Comparison of ENCODE assay signal across 8 mouse cellular contexts in genomic region chr2:168469032-168469431, GRCm38 (mm10).
A peak's percentile ranks its signal among the peaks of the same experiment; 100 is the strongest.
DNase-seq lines count a peak whose midpoint lies in the region; ATAC-seq and TF ChIP-seq lines count a peak whose summit lies in the region.

No protein-coding gene starts in this region.

- H3K4me3 ChIP-seq in midbrain, embryonic 11.5 days (ENCODE audit: low read depth, low read length), result no peak overlapping the region
- H3K4me3 ChIP-seq in midbrain, embryonic 16.5 days (ENCODE audit: low read depth, low read length), result no peak overlapping the region
- H3K4me3 ChIP-seq in lung, adult 2 months (replicated peaks; ENCODE audit: extremely low read depth, low read depth, low read length), result no peak overlapping the region

- 10% methylated on average over 4 of the region's 4 CpGs for WGBS in midbrain, embryonic 11.5 days
- 13% methylated on average over 4 of the region's 4 CpGs for WGBS in midbrain, embryonic 16.5 days
- WGBS in lung, adult 2 months, result 14% methylated on average over 4 of the region's 4 CpGs

- no peak overlapping the region for H3K9ac ChIP-seq in midbrain, embryonic 11.5 days (ENCODE audit: low read length)
- no peak overlapping the region for H3K9ac ChIP-seq in midbrain, embryonic 16.5 days (ENCODE audit: low read depth, low read length)

- DNase-seq in midbrain, embryonic 11.5 days (ENCODE audit: low spot score, missing footprints), result peak; percentile 89
- peak; percentile 82 for DNase-seq in embryo, embryonic 11 days
- DNase-seq in heart, adult 8-10 months (ENCODE audit: low spot score), result peak; percentile 80
- peak; percentile 74 to 86 for DNase-seq in kidney, postnatal 36 days
- peak; percentile 59 for DNase-seq in lung, adult 2 months
- DNase-seq in right cerebral cortex, adult 2 months (ENCODE audit: low spot score in 2 of 2), result peak; percentile 79 to 83
- peak; percentile 83 for DNase-seq in thymus, postnatal 4 days

- peaks cover 3% of the 10 kb centered on the region; the same call in 1 of the 2 replicates for H3K4me1 ChIP-seq in midbrain, embryonic 11.5 days (ENCODE audit: control insufficient read depth, insufficient read depth, low read length)
- H3K4me1 ChIP-seq in midbrain, embryonic 16.5 days (ENCODE audit: control insufficient read depth, insufficient read depth, low read length), result peaks cover 4% of the 10 kb centered on the region; the same call in 1 of the 2 replicates
- H3K4me1 ChIP-seq in lung, adult 2 months (ENCODE audit: control insufficient read depth, insufficient read depth, low read length), result no peaks in the 10 kb centered on the region

- H3K9me3 ChIP-seq in midbrain, embryonic 11.5 days (ENCODE audit: control insufficient read depth, low read length), result no peaks in the 10 kb centered on the region
- no peaks in the 10 kb centered on the region for H3K9me3 ChIP-seq in midbrain, embryonic 16.5 days (replicated peaks; ENCODE audit: control insufficient read depth, low read length, poor library complexity, severe bottlenecking)

- no peaks in the 10 kb centered on the region for H3K27me3 ChIP-seq in midbrain, embryonic 11.5 days (ENCODE audit: control insufficient read depth, insufficient read depth, low read length)
- no peaks in the 10 kb centered on the region; the same call in 1 of the 2 replicates for H3K27me3 ChIP-seq in midbrain, embryonic 16.5 days (ENCODE audit: control insufficient read depth, insufficient read depth, low read depth, low read length)

- no peak for TF ChIP-seq POLR2A in lung, adult 2 months (IDR thresholded peaks at IDR 0.05; ENCODE audit: borderline replicate concordance, extremely low read depth, low read depth, low read length)

- no peaks in the 10 kb centered on the region for H3K36me3 ChIP-seq in midbrain, embryonic 11.5 days (ENCODE audit: control insufficient read depth, insufficient read depth, low read length)
- no peaks in the 10 kb centered on the region for H3K36me3 ChIP-seq in midbrain, embryonic 16.5 days (ENCODE audit: control insufficient read depth, insufficient read depth, low read length)

- no peak overlapping the region for H3K27ac ChIP-seq in midbrain, embryonic 11.5 days (ENCODE audit: low read depth, low read length)
- H3K27ac ChIP-seq in midbrain, embryonic 16.5 days (ENCODE audit: low read length), result no peak overlapping the region

- H3K4me2 ChIP-seq in midbrain, embryonic 11.5 days, result no peak overlapping the region
- H3K4me2 ChIP-seq in midbrain, embryonic 16.5 days (ENCODE audit: low read length), result no peak overlapping the region

- ATAC-seq in midbrain, embryonic 11.5 days (ENCODE audit: low FRiP score), result 0 out of 2 replicates have a peak, but pooled peaks have one; percentile 19
- no peak for ATAC-seq in midbrain, embryonic 16.5 days

- TF ChIP-seq CTCF in lung, adult 2 months (IDR thresholded peaks at IDR 0.05; ENCODE audit: insufficient read depth, low read length), result peak; percentile 64
